Mouse (Mus musculus): ENCODE measurements at regions not wholly inside any gene's neighbourhood (a gene's known extent, or its start where the extent isn't known, plus 50 kb on each side); places are given as distances from the start of the nearest gene placed in this dataset.

- no peak for TF ChIP-seq CTCF (IDR thresholded peaks at IDR 0.05; ENCODE audit: low read depth, low read length)
- no peak for TF ChIP-seq POLR2A (IDR thresholded peaks at IDR 0.05; ENCODE audit: insufficient read depth, low read length)
Measured at GRCm38 (mm10) chr2:137308116-137308515, 191.7 kb upstream of the Jag1 start.
